Mouse (Mus musculus): ENCODE data around the gene Mfsd4b2.
"Not testable (repeated sequence)": the region's sequence is repeated elsewhere in the genome, so short reads cannot be mapped to it uniquely, and the experiment has no call there.

Gene Mfsd4b2

GRCm38 (mm10) chr10:39926616-39927139 is at the start of gene Mfsd4b2:
Gene Mfsd4b2, minus strand, starts transcription at chr10:39926923.
- no peak for DNase-seq

DNA sequence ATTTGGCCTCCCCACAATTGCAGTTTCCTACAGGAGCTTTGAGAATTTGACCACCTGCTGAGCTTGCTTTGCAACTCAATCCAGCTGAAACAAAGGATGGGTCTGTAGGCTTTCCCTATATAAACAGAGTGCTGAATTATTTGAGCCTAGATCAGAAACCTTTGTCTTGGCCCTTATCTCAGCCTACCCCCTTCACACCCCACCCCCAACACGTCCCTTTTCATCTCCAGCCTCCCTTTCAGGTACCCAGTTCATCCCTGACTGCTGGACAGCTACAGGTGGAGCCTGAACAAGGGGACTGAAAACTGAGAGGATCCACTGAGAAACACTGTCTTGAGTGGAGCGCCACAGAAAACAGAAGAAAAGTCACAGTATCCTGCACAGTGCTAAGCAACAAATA is 49.0 kb upstream of the Mfsd4b2 start:
- no peak for DNase-seq

- no peak for DNase-seq
Measured at GRCm38 (mm10) chr10:39974982-39975381, 48.3 kb upstream of the Mfsd4b2 start.

- DNase-seq = no peak
Measured at GRCm38 (mm10) chr10:39967512-39967911, 40.8 kb upstream of the Mfsd4b2 start.

DNA sequence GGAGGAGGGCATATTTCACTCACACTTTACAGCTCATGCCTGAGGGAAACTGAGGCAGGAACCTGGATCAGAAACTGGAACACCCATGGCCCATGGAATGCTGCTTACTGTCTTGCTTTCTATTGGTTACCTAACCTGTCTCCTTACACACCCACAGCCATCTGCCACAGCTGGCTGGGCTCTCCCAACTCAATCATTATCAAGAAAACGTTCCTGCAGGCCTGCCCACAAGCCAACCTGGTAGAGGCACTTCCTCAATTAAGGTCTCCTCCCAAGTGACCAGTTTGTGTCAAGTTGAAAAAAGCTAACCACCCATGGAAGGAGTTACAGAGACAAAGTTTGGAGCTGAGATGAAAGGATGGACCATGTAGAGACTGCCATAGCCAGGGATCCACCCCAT is 35.2 kb upstream of the Mfsd4b2 start:
- no peak for DNase-seq

DNA sequence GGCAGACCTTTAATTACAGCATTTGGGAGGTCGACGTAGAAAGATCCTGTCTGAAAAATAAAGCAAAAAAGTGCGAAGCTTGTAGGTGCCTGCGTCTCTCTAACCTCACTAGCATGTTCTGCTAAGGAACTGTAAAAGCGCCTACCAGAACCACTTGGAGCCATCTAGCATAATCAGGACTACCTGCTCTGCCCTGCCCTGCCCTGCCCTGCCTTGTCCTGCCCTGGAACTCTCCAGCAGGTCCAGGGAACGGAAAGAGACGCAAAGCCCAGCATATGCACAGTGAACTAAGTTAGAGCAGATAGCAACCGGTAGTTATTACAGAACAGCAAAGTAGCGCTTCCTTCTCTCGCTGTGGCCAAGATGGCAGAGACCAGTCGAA is 33.7 kb upstream of the Mfsd4b2 start:
- no peak for DNase-seq

- DNase-seq = peak; percentile 99
Measured at GRCm38 (mm10) chr10:39959761-39960440, 33.2 kb upstream of the Mfsd4b2 start, which contains the start of gene Mfsd4b3. Gene Mfsd4b3, minus strand, starts transcription at chr10:39960153.

GRCm38 (mm10) chr10:39958266-39958665 is 31.5 kb upstream of the Mfsd4b2 start:
- no peak for DNase-seq

- peak; percentile 39 to 69 for DNase-seq
Measured at GRCm38 (mm10) chr10:39956340-39956878, 29.7 kb upstream of the Mfsd4b2 start.

DNA sequence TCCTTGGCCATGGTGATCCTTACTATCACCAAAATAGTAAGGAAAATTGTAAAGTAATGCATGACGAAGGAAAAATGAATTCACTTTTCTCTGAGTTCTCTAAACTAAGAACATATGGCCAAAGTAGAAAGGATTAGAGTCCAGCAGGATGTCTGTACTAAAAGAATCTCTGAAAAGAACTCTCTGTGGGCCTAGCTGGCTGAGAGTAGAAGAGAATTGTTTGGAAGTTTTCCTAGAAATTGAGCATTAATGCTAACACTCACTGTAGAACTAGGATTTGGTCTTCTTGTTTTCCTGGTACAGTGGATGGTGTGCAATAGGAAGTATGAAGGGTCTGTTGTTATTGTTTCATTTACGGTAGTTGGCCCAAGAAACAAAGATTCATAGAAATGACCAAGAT is 28.4 kb upstream of the Mfsd4b2 start:
- no peak for DNase-seq

DNA sequence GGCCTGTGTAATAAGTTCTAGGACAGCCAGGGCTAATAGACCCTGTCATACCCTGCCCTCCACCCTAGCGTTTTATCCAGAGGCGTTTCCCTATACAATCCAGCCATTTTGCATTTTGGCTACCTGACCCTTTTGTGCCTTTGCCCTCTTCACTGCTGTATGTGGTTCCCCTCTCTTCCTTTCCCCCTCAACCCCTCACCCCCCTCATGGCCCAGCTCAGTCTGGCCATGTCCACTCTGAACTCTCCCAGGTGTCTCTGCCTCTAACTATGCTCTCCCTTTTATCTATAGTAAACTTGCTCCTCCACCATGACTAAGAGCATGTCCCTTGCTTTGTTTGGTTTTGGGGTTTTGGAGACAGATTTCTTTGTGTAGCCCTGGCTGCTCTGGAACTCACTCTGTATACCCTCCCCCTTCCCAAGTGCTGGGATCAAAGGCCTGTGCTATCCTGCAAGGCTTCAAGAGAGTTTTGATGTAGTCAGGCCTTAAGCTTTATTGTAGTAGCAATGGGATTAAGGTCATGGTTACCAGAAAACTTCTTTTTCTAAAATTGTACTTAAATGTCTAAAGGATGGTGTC is 22.7 kb upstream of the Mfsd4b2 start:
- no peak for DNase-seq

DNA sequence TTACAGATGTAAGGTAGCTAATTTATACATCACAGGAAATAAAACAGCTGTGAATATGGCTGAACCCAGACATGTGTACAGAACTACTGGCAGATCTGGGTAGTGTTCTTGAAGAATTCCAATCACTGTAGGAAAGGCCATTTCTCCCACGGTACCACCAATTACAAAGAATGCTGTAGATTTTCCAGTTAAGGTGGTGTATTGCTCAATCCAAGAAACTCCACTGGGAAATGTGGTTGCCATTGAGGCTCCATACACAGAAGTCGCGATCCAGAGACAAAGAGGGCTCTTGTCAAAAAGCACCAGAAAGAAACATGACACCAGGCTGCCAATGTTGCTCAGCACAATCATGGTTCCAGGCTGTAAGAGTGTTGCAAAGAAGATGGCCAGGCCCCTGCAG is 20.5 kb upstream of the Mfsd4b2 start:
- not testable (repeated sequence) for DNase-seq

DNA sequence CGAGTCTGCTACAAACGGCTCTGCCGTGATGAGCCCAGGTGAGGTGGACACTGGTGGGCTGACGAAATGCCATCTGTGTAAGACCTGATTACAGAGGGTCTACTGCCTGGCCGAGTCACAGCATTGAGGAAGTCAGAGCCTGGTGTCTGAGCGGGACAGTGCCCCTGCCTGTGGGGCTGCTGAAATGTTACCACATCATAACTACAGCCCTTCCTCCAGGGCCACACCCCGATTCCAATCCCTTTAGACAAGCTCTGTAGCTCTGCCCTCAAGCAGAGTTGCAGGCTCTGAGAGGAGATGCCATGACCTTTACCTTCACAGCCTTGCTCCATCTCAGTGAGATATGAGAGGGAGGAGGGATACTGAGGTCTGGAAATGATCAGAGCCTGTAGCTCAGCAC is 9.8 kb upstream of the Mfsd4b2 start:
- no peak for DNase-seq

DNA sequence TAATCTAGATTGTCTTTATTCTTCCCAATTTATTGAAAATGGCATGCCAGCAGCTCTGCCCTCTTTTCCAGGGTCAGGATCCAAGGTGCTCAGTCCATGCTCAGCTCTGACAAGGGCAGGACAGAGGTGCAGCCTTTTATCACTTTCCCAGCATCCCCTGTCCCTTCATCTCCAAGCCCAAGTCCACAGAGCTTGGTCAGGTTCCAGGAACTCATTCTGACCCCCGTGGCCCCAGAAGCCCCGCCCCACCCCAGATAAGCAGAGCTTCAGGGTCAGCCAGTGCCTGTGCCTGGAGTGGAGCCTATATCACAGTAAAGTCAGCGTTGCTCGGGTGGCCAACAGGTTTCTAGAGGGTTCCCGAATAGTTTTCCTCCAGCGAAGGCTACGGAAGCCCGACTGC is 2.2 kb downstream of the Mfsd4b2 start:
- not testable (repeated sequence) for DNase-seq

- DNase-seq = no peak
Measured at GRCm38 (mm10) chr10:39912616-39913015, 14.1 kb downstream of the Mfsd4b2 start.

DNA sequence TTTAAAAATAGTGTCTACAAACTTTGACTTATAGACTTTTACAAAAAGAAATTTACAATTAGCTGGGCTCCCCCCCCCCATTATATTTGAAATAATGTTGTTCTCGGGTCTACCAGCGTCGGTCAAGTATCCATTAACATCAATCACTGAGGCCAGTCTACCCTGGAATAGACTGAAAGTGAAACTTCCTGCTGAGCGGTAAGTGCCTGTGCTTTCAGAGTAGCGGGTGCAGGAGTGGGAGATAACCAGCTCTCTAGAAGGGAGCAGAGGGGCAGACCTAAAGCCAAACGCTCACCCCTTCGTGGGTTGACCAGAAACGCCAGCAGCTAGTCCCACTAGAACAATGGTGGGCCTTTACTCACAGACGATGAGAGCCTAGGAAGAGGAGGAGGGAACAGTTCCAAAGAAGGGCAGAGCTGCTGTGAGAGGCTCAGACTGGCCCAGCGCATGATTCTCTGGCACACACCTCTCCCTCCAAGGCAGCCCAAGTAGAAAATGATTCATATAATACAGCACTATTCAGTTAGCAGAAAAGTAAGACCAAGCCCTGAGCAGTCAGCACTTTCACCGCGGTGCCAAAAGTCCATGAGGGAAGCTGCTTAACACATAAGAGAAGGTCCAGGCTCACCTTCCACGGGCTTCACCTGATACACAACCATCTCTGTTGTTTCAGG is 17.8 kb downstream of the Mfsd4b2 start:
- DNase-seq = no peak

- DNase-seq = peak; percentile 75 to 76
Measured at GRCm38 (mm10) chr10:39906799-39907658, 19.7 kb downstream of the Mfsd4b2 start.

DNA sequence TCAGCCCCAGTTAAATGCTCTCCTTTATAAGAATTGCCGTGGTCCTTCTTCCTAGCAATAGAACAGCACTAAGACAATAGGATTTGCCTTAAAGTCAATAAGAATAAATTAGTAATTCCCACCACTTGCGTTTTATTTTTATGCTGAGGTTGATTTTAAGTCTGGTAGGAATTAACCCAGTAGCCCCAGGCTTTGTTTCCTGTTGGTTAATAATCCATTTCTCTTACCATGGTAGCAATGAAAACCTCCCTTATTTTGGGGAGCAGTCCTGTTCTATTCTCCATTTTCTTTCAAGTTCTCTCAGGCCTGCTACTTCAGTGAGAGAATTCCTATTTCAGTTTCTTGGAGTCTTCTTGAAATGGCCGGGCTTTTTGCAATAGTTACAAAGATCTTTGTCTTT is 22.5 kb downstream of the Mfsd4b2 start:
- DNase-seq = no peak

DNA sequence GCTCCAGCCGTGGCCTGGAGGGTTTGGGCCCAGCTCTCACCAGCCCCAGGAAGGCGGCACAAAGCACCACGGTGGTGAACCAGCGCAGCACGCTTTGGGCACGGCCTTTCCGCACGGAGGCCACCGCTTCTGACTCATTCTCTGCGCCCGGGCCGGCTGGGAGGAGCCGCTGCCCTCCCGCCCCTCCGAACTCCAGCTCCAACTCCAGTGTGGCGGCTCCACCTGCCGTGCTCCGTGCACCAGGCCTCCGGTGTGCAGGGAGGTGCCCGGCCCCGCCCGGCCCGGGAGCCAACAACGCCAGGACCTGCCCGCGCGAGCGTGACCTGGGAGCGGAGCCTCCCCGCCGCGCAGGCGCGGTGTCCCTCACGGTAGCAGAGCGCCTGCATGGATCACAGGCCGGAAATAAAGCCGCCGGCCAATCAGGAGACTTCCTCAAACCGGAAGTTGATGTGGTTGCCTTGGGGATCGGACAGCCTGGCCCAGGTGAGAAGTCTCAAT is 27.8 kb downstream of the Mfsd4b2 start, which contains the start of gene Mfsd4b4:
Gene Mfsd4b4 (minus strand): TSS at position 365 of the 498 bp plus-strand sequence.
- DNase-seq = peak; percentile 91 to 93

GRCm38 (mm10) chr10:39896503-39896902 is 30.2 kb downstream of the Mfsd4b2 start:
- DNase-seq = no peak

- DNase-seq = no peak
Measured at GRCm38 (mm10) chr10:39893702-39894697, 32.7 kb downstream of the Mfsd4b2 start.

Measured in kidney, adult 8-10 months (tissue).